Mouse (Mus musculus) forebrain, embryonic 12.5 days (tissue): ENCODE data around the gene Tsc22d1. TPM values are rescaled to one million over a fixed set of nuclear protein-coding genes. Genes with fewer than 3 reads are reported as not detected.

Source experiments
- ATAC-seq: fragments of 200-750 bp; cut with Nextera tagmentation; 2 replicates; pipeline ENCODE4 v1.8.0; 2017; ENCODE audit warnings: moderate TSS enrichment; ENCODE audit not compliant: low FRiP score
- H3K27ac ChIP-seq: fragments of 300-500 bp; sonication (generic); 2 replicates; pipeline ENCODE4 v1.5.1; 2016; ENCODE audit warnings: mild to moderate bottlenecking
- H3K27me3 ChIP-seq: fragments of 300-500 bp; sonication (generic); 2 replicates; pipeline ENCODE4 v1.6.1; 2016; ENCODE audit warnings: mild to moderate bottlenecking
- H3K36me3 ChIP-seq: fragments of 300-500 bp; sonication (generic); replicated peaks from 2 replicates; pipeline ENCODE4 v1.6.1; 2016; ENCODE audit warnings: mild to moderate bottlenecking
- H3K4me1 ChIP-seq: fragments of 300-500 bp; sonication (generic); 2 replicates; pipeline ENCODE4 v1.6.1; 2016
- H3K4me2 ChIP-seq: fragments of 300-500 bp; sonication (generic); 2 replicates; pipeline ENCODE4 v1.6.1; 2016; ENCODE audit warnings: mild to moderate bottlenecking, moderate library complexity
- H3K4me3 ChIP-seq: fragments of 300-500 bp; sonication (generic); replicated peaks from 2 replicates; pipeline ENCODE4 v1.5.1; 2016; ENCODE audit warnings: mild to moderate bottlenecking
- H3K9ac ChIP-seq: fragments of 300-500 bp; sonication (generic); 2 replicates; pipeline ENCODE4 v1.6.1; 2016; ENCODE audit warnings: mild to moderate bottlenecking
- H3K9me3 ChIP-seq: fragments of 300-500 bp; sonication (generic); 2 replicates; pipeline ENCODE4 v1.6.1; 2016
- WGBS: fragments of 180-500 bp; shearing (Covaris S2); methylation state at CpG from one replicate; pipeline ENCODE4 v1.1.7; 2016; 5-methylcytosine and 5-hydroxymethylcytosine counted together
- polyA plus RNA-seq: library from polyadenylated mRNA; unstranded; fragments of >200 nt; fragmentation: Nextera tagmentation; extraction: Ambion mirVana; gene quantifications from 2 replicates; pipeline ENCODE4 v1.2.1, GENCODE M21; 2016

Gene Tsc22d1
- polyA plus RNA-seq, 1 experiment from 2014 or later = 460 TPM

DNA sequence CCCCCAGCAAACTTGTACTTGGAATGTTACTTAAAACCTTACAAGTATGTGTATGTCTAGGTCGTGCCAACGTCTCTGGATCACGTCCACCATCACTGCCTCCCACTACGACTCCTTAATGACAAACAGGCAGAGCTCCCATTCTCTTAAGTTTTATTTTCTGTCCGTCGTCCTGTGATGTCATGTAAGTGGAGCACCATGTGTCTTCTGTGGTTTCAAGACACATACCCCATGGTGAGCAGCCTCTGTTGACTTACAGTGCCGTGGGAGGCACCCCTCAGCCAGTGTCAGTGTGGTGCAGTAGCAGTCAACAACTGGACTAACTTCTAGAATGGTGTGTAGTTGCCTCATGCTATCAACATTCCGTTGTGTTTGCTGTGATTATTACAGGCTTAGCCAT is 57.7 kb downstream of the Tsc22d1 start:
- no peak overlapping the region for H3K27ac ChIP-seq
- ATAC-seq = no peak
- no peaks in the 10 kb centered on the region for H3K27me3 ChIP-seq
- no peaks in the 10 kb centered on the region for H3K4me1 ChIP-seq
- 79% methylated on average over 8 of the region's 8 CpGs for WGBS
- no peaks in the 10 kb centered on the region for H3K9me3 ChIP-seq
- H3K4me2 ChIP-seq = no peak overlapping the region
- peaks cover 7% of the 10 kb centered on the region; the same call in 1 of the 2 replicates for H3K36me3 ChIP-seq
- H3K9ac ChIP-seq = no peak overlapping the region
- no peak overlapping the region for H3K4me3 ChIP-seq

DNA sequence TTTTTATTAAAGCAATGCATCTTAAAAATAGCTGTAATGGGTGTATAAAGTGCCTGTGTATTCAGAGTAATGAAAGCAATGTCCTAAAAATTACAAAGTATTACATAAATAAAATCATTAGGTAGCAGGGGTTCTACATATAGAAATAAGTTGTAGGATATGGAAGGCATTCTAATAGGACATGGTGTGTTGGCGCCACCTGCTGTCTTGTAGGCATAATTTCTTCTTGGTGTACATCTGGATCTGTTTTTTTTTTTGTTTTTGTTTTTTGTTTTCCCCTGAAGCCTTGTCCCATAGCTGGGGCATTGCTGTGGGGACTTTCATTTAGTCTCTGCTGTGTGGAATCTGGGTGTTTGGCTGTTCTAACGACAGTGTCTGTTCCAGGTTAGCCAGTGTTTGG is 58.6 kb downstream of the Tsc22d1 start:
- Histone ChIP-seq H3K9ac (no peak overlapping the region), H3K9me3 (no peaks in the 10 kb centered on the region), H3K27ac (no peak overlapping the region), H3K4me3 (no peak overlapping the region), H3K27me3 (no peaks in the 10 kb centered on the region), H3K4me2 (no peak overlapping the region), H3K36me3 (peaks cover 7% of the 10 kb centered on the region; the same call in 1 of the 2 replicates), H3K4me1 (no peaks in the 10 kb centered on the region)
- WGBS = 8% methylated on average over 2 of the region's 2 CpGs
- no peak for ATAC-seq

DNA sequence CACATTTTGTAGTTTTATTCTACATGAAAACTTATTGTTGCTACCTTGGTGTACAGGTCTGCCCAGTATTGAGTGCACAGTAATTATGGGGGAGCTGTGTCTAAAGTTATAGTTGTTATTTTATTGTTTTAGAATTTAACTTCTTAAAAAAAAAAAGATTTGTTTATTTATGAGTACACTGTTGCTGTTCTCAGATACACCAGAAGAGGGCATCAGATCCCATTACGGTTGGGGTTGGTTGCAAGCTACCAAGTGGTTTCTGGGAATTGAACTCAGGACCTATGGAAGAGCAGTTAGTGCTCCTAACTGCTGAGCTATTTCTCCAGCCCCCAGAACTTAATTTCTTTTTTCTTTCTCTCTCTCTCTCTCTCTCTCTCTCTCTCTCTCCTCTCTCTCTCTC is 59.4 kb downstream of the Tsc22d1 start:
- Histone ChIP-seq H3K27me3 (no peaks in the 10 kb centered on the region), H3K27ac (no peak overlapping the region), H3K9ac (no peak overlapping the region), H3K9me3 (no peaks in the 10 kb centered on the region), H3K4me1 (no peaks in the 10 kb centered on the region), H3K36me3 (peaks cover 7% of the 10 kb centered on the region; the same call in 1 of the 2 replicates), H3K4me2 (no peak overlapping the region), H3K4me3 (no peak overlapping the region)
- 68% methylated on average over 1 of the region's 1 CpGs for WGBS
- no peak for ATAC-seq

DNA sequence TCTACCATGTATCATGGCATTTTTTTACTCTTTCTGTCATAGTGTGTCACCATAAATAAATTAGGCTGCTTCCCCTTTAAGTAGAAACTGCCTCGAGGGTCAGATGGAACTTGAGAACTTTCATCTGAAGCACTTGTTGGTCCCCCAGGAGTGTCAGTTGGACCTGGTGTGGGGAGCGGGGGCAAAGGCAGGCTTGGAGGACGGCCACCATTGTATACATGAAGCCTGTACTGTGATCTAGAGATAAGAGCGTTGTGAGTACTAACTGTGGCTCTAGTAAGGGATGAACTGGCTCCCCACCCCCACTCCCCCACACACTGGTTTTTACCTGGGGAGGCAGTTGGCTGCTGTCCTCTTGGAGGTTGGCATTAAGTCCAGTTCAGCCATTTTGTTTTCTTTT is 62.0 kb downstream of the Tsc22d1 start:
- no peak overlapping the region for H3K27ac ChIP-seq
- peaks cover 5% of the 10 kb centered on the region; the same call in 1 of the 2 replicates for H3K4me1 ChIP-seq
- H3K36me3 ChIP-seq = no peaks in the 10 kb centered on the region
- ATAC-seq = no peak
- WGBS = 82% methylated on average over 4 of the region's 4 CpGs
- no peak overlapping the region for H3K4me2 ChIP-seq
- no peaks in the 10 kb centered on the region for H3K9me3 ChIP-seq
- H3K27me3 ChIP-seq = no peaks in the 10 kb centered on the region
- H3K9ac ChIP-seq = no peak overlapping the region
- H3K4me3 ChIP-seq = no peak overlapping the region

DNA sequence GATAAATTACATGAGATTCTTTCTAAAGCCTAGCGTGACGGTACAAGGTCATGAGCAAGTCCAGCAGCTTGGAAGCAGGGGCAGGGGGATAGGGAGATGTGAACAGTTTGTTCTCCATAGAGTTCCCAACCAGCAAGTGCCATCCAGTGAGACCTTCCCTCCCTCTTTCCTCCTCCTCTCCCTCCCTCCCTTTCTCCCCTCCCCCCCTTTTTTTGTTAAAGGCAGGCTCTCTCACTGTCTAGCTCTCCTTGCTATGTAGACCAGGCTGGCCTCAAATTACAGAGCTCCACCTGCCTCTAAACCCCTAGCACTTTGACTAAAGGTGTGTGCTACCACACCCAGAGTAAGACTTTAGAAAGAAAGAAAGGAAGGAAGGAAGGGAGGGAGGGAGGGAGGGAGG is 63.3 kb downstream of the Tsc22d1 start:
- Histone ChIP-seq H3K36me3 (no peaks in the 10 kb centered on the region), H3K27ac (no peak overlapping the region), H3K4me3 (no peak overlapping the region), H3K4me2 (no peak overlapping the region), H3K27me3 (no peaks in the 10 kb centered on the region), H3K9me3 (no peaks in the 10 kb centered on the region), H3K4me1 (peaks cover 9% of the 10 kb centered on the region; the same call in 1 of the 2 replicates), H3K9ac (no peak overlapping the region)
- ATAC-seq = no peak
- 82% methylated on average over 2 of the region's 2 CpGs for WGBS

DNA sequence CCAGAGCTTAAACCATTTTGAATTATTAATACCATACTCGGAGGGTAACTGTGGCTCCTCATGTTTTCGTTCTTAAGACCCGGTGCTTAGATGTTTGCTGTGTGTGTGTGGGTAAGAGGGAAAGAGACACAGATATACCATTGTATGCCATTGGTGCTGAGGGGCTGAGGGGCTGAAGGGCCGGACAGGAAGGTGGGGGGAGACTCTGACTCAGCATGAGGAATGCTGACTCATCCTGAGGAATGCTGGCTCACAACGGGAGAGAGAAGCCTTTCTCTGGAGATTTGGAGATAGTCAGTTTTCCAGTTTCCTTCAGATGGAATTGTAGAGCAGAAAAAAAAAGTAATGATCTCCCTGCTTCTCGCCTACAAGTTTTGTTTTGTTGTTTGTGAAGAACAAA is 63.9 kb downstream of the Tsc22d1 start:
- H3K36me3 ChIP-seq = no peaks in the 10 kb centered on the region
- no peak for ATAC-seq
- H3K9me3 ChIP-seq = no peaks in the 10 kb centered on the region
- WGBS = 58% methylated on average over 6 of the region's 6 CpGs
- H3K27ac ChIP-seq = no peak overlapping the region
- H3K27me3 ChIP-seq = no peaks in the 10 kb centered on the region
- H3K4me3 ChIP-seq = no peak overlapping the region
- no peak overlapping the region for H3K4me2 ChIP-seq
- H3K4me1 ChIP-seq = peaks cover 9% of the 10 kb centered on the region; the same call in 1 of the 2 replicates
- no peak overlapping the region for H3K9ac ChIP-seq

DNA sequence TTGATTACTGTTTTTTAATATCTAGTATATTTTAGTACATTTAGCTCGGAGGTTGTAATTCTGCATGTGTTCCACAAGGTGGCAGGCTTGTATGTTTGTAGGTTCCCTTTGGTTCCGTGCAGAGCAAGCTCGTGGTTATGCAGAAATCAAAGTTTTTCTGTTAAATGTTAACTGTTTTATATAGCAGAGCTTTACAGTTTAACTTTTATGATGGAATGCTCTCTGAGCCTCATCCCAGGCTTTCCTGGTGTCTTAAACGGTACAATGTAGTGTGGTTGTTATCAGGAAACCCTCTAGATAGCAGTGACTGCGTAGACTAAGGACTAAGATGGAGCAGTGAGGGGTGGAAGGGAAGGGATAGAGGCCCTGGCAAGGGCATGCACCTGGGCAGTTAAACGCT is 65.1 kb downstream of the Tsc22d1 start:
- Histone ChIP-seq H3K4me3 (no peak overlapping the region), H3K27ac (no peak overlapping the region), H3K9me3 (no peaks in the 10 kb centered on the region), H3K36me3 (no peaks in the 10 kb centered on the region), H3K4me1 (peaks cover 9% of the 10 kb centered on the region; the same call in 1 of the 2 replicates), H3K9ac (no peak overlapping the region), H3K27me3 (no peaks in the 10 kb centered on the region), H3K4me2 (no peak overlapping the region)
- ATAC-seq = no peak
- WGBS = 42% methylated on average over 6 of the region's 6 CpGs

DNA sequence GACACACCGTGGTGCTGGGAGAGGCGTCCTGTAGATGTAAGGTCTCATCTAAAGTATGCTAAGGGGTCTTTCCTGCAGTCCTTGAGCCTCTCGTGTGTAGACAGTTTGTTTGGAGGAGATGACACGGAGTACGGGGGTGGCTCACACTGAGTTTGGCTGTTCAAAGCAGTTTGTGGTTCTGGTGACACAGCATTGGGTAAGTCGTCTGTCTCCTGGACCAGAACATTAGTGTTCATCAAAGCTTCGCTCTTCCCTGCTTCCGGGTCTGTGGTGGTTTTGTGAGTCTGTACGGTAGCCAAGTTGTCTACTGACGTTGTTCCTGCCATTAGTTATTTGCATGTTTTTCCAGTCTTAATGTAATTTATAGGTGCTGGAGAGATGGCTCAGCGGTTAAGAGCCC is 65.7 kb downstream of the Tsc22d1 start:
- Histone ChIP-seq H3K36me3 (no peaks in the 10 kb centered on the region), H3K9me3 (no peaks in the 10 kb centered on the region), H3K27ac (no peak overlapping the region), H3K9ac (no peak overlapping the region), H3K4me1 (peaks cover 9% of the 10 kb centered on the region; the same call in 1 of the 2 replicates), H3K4me2 (no peak overlapping the region), H3K4me3 (no peak overlapping the region), H3K27me3 (no peaks in the 10 kb centered on the region)
- no peak for ATAC-seq
- WGBS = 94% methylated on average over 11 of the region's 11 CpGs

DNA sequence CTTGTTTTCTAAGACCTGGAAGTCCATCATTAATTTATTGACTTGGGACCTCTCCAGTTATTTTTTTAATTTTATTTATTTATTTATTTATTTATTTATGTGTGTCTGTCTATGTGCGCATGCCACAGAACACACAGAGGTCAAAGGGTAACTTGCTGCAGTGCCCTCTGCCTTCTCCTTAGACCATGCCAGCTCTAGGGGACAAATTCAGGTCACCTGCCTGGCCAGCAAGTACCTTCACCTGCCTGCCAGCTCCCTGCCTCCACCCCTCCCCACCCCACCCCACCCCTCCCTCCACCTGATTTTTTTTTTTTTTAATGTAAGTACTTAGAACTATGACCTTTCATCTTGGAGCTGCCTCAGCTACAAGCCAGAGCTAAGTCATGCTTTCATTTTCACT is 68.9 kb downstream of the Tsc22d1 start:
- WGBS = 100% methylated on average over 1 of the region's 1 CpGs
- Histone ChIP-seq H3K4me2 (no peak overlapping the region), H3K27me3 (no peaks in the 10 kb centered on the region), H3K27ac (no peak overlapping the region), H3K9ac (no peak overlapping the region), H3K4me1 (peaks cover 9% of the 10 kb centered on the region; the same call in 1 of the 2 replicates), H3K36me3 (no peaks in the 10 kb centered on the region), H3K9me3 (no peaks in the 10 kb centered on the region), H3K4me3 (no peak overlapping the region)
- no peak for ATAC-seq

DNA sequence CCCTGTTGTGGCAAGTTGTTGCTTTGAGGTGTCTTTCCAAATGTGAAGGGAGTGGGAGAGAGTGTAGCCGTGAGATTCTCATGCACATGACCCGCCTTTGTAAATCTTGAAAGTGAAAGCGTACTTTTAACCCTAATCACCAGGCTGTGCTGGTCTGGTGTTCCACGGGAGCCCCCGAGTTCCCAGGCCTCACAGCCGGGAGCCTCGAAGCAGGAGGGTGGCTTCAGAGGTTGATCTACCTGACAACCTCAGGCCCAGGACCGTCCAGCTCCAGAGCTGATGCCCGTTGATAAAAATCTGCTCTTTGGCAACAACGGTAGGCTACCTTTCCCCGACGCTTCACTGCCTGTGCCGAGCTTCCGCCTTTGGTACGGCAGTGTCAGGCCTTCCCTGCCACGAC is 72.8 kb downstream of the Tsc22d1 start:
- ATAC-seq = no peak
- Histone ChIP-seq H3K4me1 (peaks cover 3% of the 10 kb centered on the region; the same call in 1 of the 2 replicates), H3K27me3 (no peaks in the 10 kb centered on the region), H3K9ac (no peak overlapping the region), H3K4me3 (no peak overlapping the region), H3K9me3 (no peaks in the 10 kb centered on the region), H3K36me3 (no peaks in the 10 kb centered on the region), H3K4me2 (no peak overlapping the region), H3K27ac (no peak overlapping the region)
- WGBS = 95% methylated on average over 16 of the region's 16 CpGs

DNA sequence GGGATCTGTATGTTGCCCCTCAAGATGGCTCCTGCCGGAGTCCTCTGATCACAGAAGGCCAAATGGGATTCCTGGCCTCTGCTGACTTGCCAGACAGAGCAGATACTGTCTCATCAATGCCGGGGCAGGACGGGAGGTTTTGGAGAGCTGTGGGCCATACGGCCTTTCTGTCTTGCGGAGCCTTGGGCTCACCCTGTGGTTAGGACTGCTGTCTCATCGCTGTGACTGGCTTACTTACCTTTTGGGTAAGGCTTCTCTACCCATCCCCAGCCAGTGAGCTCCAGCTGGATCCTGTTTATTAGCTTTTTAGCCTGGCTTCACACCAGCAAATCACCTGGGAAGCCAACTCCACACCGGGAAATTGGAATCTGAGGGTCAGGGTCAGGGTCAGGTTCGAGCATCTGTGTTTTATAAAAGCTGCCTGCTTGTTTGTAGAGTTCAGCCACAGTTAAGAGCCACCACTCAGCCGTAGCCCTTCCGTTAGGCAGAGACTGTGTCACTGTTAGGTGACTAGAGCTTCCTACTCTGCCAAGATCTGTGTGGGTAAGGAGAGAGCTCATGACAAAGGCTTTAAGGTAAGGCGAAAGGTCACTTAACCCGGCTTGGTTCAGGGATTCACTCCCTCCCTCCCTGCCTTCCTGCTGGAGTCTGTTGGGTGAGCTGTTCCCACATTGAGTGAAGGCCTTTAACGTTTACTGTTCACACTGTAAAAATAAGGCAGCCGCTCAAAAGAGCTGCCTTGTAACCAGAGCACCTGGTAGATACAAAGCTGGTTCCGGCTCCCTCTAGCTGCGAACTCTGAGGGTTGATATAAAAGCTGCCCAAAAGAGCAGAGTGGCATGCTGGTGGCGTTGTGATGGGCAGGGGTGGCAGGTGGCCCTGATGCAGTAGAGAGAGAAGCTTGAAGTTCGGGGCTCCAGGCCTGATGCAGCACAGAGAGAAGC is 73.6 kb downstream of the Tsc22d1 start:
- no peak for ATAC-seq
- Histone ChIP-seq H3K27me3 (no peaks in the 10 kb centered on the region), H3K9me3 (no peaks in the 10 kb centered on the region), H3K4me3 (no peak overlapping the region), H3K27ac (0 out of 2 replicates have a peak overlapping the region, but pooled peaks have one; percentile 53), H3K4me1 (no peaks in the 10 kb centered on the region), H3K36me3 (peaks cover under 1% of the 10 kb centered on the region; the same call in 1 of the 2 replicates), H3K9ac (no peak overlapping the region), H3K4me2 (no peak overlapping the region)
- 82% methylated on average over 18 of the region's 18 CpGs for WGBS

DNA sequence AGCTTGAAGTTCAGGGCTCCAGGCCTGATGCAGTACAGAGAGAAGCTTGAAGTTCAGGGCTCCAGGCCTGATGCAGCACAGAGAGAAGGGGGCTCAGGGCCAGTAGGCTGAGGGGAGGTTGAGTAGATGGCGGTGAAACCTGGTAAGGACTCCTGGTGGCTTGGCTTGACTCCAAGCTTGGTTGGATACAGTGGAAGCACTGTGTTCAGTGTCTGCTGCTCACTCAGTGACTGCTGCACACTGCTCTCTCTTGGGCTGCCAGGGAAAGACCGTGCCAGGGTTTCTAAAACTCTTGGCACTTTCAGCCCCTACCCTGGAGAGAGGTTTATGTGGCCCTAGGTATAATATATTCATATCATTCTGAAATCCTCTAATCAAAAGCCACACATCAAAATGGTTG is 74.4 kb downstream of the Tsc22d1 start:
- Histone ChIP-seq H3K9ac (no peak overlapping the region), H3K9me3 (no peaks in the 10 kb centered on the region), H3K36me3 (peaks cover 8% of the 10 kb centered on the region), H3K27ac (0 out of 2 replicates have a peak overlapping the region, but pooled peaks have one; percentile 42), H3K4me3 (no peak overlapping the region), H3K27me3 (no peaks in the 10 kb centered on the region), H3K4me2 (no peak overlapping the region), H3K4me1 (no peaks in the 10 kb centered on the region)
- no peak for ATAC-seq
- 73% methylated on average over 2 of the region's 2 CpGs for WGBS

DNA sequence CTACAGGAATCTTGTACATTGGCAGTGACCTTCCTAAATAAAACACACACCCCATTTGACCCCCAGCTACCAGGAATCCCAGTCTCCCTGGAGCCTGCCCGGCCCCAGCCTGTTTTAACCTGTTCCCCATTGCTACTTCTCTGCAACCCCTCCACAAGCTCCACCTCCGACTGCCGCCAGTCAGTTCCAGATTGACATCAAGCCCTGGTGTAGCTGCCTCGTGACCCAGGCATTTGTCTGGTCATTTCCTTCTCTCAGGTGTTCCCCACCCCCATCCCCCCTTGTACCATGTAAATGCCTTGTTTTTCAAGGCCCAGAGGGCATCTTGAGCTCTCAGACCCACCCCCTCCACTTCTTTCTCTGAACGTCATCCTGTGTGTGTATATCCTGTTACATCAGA is 80.3 kb downstream of the Tsc22d1 start:
- H3K9me3 ChIP-seq = no peaks in the 10 kb centered on the region
- WGBS = 62% methylated on average over 5 of the region's 5 CpGs
- no peaks in the 10 kb centered on the region for H3K27me3 ChIP-seq
- no peak for ATAC-seq
- no peak overlapping the region for H3K4me2 ChIP-seq
- H3K9ac ChIP-seq = no peak overlapping the region
- H3K36me3 ChIP-seq = peaks cover 13% of the 10 kb centered on the region
- H3K27ac ChIP-seq = no peak overlapping the region
- no peak overlapping the region for H3K4me3 ChIP-seq
- H3K4me1 ChIP-seq = peaks cover 12% of the 10 kb centered on the region; the same call in 1 of the 2 replicates
